Mouse (Mus musculus) B cell, adult 2 months (primary cell): ENCODE results near the gene Ripply1.

ENCODE experiments used
- DNase-seq, 2 experiments: peaks; one replicate each; pipeline ENCODE4 v3.0.0; 2022

Gene Ripply1

GRCm38 (mm10) chrX:139782278-139783044 is at the start of gene Ripply1:
Gene Ripply1 (minus strand): TSS chrX:139782353.
- DNase-seq: no peak

GRCm38 (mm10) chrX:139828363-139829092 is 46.4 kb upstream of the Ripply1 start:
- DNase-seq: no peak

DNA sequence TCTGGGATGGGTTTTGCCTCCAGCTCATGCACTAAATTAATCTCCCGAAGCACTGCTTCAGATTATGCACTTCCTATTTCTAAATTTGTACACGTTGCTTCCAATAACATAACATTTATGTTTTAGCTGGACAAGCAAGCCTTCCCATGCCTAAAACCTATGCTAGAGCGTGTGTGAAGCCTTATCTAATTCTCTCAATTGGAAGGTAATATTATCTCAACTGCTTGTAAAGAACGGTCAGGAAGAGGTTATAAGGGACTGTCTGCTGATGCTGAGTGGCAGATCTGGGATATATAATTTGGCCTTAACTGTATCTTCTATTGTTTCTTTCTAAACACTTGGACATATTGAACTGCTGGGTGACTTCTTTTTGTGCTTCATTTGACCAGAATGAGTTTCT is 44.8 kb upstream of the Ripply1 start:
- DNase-seq: no peak

DNA sequence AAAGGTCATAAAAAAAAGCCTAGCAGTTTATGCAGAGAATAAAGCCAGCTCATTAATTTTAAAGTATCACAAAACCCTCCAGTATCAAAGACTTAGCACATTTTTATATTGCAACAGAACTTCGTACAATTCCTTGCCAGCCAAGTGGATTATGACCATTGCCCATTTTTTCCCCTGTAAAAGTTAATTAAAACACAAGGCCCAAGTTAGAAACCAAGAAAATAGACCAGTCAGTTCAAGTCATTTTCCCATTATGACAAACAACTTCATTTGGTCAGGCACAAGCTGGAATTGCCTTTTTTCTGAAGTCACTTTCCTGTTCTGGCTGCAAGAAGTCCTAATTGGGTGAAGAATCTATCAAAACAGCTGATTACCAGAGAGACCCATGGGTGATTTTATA is 43.2 kb upstream of the Ripply1 start:
- no peak for DNase-seq

GRCm38 (mm10) chrX:139815201-139815600 is 33.0 kb upstream of the Ripply1 start:
- DNase-seq: no peak

DNA sequence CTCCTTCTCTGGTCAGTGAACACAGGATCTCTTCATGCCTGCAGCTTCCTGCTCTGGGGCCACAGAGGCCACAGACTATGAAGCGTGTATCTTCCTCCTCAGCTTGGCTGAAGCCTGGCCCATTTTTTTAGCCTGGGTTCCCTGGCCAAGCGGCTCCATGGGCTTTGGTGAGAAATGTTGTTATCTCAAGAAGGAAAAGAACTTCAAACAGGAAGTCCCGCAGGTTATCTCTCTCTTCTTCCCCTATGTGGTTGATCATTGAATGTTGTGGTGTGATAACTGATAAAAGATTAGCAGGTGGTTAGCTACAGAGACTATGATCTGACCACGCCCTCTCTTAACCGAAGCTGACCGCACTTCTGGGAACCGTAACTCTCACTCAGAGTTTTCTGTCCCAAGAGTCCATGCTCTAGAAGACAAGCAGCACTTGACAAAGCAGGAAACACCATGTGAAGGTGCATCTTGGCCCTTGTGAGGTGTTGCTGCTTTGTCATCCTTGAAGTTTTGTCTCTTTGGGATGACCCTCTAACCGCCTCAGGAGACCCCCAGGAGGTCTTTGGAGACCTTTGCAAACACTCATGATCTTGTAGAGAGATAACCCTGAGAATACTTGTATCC is 32.0 kb upstream of the Ripply1 start:
- DNase-seq: peak in 1 of 2 experiments; percentile 1

DNA sequence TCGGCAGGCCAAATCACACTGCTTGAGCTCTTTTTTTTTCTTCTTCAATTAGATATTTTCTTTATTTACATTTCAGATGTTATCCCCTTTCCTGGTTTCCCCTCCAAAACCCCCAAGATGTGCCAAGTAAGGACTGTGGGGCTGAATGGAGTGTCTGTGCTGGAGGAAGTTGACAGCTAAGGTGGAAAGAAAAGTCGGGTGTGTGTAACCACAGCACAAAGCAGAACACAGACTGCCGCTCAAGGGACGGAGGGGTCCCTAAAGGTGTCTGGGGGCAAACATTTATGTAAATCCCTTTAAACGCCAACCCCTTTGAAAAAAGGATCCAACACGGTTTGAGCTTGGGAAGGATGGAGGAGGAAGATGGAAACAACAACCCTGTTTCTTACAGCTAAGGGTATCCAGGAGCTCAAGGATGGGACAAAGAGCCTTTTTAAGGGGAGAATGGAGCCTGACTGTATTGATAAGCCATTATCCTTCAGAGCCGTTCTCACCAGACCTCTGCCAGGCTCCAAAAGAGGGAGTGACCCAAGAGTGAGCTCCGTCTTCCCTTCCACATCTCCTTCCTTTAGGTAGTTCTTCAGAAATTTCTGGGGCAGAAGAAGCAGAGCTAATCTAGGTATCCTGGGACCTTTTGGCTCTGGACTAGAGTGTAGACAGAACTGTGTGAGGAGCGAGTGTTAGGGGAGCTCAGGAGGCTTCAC is 31.3 kb upstream of the Ripply1 start:
- DNase-seq: no peak

GRCm38 (mm10) chrX:139812636-139813298 is 30.6 kb upstream of the Ripply1 start:
- DNase-seq: no peak

DNA sequence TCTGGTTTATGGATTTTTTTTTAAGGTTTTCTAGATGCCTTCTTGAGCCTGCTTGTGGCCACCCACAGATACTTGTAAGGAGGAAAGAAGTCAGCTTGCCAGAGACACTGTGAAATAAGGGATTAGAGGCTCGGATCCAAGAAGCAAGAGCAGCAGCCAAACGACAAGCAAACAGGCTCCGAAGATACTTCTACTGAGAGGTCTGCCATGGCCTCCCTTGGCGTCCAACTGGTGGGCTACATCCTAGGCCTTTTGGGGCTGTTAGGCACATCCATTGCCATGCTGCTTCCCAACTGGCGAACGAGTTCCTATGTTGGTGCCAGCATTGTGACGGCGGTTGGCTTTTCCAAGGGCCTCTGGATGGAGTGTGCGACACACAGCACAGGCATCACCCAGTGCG is 26.3 kb upstream of the Ripply1 start:
- DNase-seq: no peak

DNA sequence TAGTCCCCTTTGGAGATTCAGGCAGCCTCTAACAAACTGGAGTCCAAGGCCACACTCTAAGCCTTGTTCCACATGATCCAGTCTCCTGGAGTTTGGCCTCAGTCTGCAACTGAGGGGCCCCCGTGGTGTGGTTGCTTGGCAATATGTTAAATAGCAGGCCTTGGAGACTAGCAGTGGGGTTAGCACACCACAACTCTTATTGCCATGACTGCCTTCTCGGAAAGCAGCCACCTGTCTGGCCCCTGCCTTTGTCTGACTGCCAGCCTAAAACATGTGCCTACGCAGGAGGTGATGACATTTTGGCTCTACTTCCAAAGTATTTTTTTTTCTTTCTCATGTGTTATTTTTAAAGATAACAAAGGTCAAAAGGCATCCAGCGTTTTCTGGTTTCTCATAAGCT is 25.9 kb upstream of the Ripply1 start:
- DNase-seq: no peak

DNA sequence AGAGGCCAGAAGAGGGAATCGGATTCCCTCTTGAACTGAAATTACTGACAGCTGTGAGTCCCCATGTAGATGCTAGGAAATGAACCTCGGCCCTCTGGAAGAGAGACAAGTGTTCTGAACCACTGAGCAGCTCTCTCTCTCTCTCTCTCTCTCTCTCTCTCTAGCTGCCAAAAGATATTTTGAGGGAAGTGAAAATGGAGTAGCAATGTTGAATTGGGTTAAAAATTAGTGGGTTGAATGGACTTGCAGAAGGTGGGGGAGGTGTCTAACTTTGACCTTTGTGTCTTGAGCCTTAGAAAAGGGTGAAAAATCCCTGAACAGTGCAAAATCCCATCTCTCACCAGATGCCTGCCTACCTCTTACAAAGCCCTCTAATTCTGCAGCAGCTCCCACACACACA is 25.2 kb upstream of the Ripply1 start:
- no peak for DNase-seq

DNA sequence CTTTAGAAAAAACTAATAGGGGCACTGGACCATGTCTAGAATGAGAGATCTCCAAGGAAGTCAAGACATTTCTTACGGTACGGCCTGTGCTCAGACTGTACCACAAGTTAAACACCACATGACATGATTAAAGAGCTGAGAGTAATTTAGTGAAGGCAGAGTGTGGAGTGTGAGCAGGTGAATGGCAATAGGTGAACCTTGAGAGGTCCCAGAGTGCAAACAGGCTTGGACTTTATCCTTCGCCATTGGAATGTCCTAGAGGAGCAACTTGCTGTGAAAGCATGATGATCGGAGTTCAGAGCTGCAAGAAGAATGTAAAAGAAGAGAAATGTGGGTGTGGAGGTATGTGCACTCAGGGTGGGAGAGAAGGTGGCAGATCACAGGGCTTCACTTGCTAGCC is 23.8 kb upstream of the Ripply1 start:
- DNase-seq: no peak

- DNase-seq: no peak
Measured at GRCm38 (mm10) chrX:139803028-139803427, 20.9 kb upstream of the Ripply1 start.

- DNase-seq: no peak
Measured at GRCm38 (mm10) chrX:139800406-139800878, 18.3 kb upstream of the Ripply1 start, which contains the start of gene Cldn2. Gene Cldn2 (plus strand): TSS chrX:139800828.

- DNase-seq: no peak
Measured at GRCm38 (mm10) chrX:139799953-139800352, 17.8 kb upstream of the Ripply1 start.

- DNase-seq: no peak
Measured at GRCm38 (mm10) chrX:139797875-139798274, 15.7 kb upstream of the Ripply1 start.

DNA sequence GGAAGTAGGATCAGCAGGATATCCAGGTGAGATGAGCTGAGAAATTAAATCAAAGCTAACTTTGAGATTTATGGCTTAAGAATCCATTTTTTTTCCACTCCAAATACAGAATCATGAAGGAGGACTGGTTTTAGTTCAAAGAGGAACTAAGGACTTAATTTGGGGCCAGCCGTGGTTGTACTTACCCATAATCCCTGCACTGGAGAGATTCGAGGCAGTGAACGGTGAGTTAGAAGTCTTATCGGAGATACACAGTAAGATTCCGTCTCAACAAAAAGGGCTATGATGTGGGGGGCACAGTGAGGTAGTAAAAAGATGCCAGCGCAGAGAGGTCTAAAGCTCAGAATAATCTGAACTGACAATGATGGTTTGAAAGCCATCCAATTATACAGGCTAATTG is 13.9 kb upstream of the Ripply1 start:
- DNase-seq: no peak

- no peak for DNase-seq
Measured at GRCm38 (mm10) chrX:139794072-139794845, 12.1 kb upstream of the Ripply1 start.

GRCm38 (mm10) chrX:139785764-139786163 is 3.6 kb upstream of the Ripply1 start:
- no peak for DNase-seq

- no peak for DNase-seq
Measured at GRCm38 (mm10) chrX:139783045-139783422, 881 bp upstream of the Ripply1 start.

- no peak for DNase-seq
Measured at GRCm38 (mm10) chrX:139781563-139781962, 590 bp downstream of the Ripply1 start.

DNA sequence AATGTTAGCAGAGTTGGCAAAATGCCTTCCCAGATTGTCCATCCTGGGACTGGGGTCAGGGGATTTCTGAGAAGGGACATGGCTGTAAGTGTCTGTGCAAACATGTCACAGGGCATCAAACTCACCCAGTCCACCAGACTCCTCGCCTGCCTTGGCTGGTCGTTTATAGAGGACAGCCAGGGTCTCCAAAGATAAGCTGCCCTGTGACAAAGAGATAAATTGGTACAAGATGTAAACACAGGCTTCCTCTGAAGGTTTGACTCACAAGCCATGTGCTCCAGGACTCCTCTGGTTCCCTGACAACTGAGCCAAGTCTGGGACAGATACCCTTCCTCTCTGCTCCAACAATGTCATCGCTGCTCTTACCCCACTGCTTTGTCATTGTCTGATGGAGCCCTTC is 1.2 kb downstream of the Ripply1 start:
- DNase-seq: no peak
